Mouse (Mus musculus) stomach, postnatal 0 days (tissue): Measurements from ENCODE around the gene Nub1. TPM values are rescaled to one million over a fixed set of nuclear protein-coding genes. Genes with fewer than 3 reads are reported as not detected.

Source experiments
- ATAC-seq: fragments of 200-750 bp; cut with Nextera tagmentation; 2 replicates; pipeline ENCODE4 v1.8.0; 2017; ENCODE audit not compliant: low FRiP score, low TSS enrichment
- DNase-seq: peaks from one replicate; pipeline ENCODE4 v3.0.0-alpha.2; 2016; ENCODE audit warnings: low spot score
- H3K27ac ChIP-seq: fragments of 300-500 bp; sonication (generic); replicated peaks from 2 replicates; pipeline ENCODE4 v1.5.1; 2014; ENCODE audit warnings: mild to moderate bottlenecking, control low read depth
- H3K27me3 ChIP-seq: fragments of 300-500 bp; sonication (generic); 2 replicates; pipeline ENCODE4 v1.6.1; 2014; ENCODE audit warnings: low read length; ENCODE audit not compliant: control insufficient read depth, insufficient read depth
- H3K36me3 ChIP-seq: fragments of 300-500 bp; sonication (generic); 2 replicates; pipeline ENCODE4 v1.6.1; 2014; ENCODE audit warnings: low read length, mixed read lengths; ENCODE audit not compliant: control insufficient read depth, insufficient read depth
- H3K4me1 ChIP-seq: fragments of 300-500 bp; sonication (generic); replicated peaks from 2 replicates; pipeline ENCODE4 v1.6.1; 2014; ENCODE audit warnings: antibody characterized with exemption; ENCODE audit not compliant: control insufficient read depth, insufficient read depth
- H3K4me2 ChIP-seq: fragments of 300-500 bp; sonication (generic); replicated peaks from 2 replicates; pipeline ENCODE4 v1.6.1; 2014; ENCODE audit warnings: low read depth, mild to moderate bottlenecking, control low read depth, moderate library complexity
- H3K4me3 ChIP-seq: fragments of 300-500 bp; sonication (generic); 2 replicates; pipeline ENCODE4 v1.5.1; 2014; ENCODE audit warnings: low read depth, low read length, control low read depth
- H3K9ac ChIP-seq: fragments of 300-500 bp; sonication (generic); 2 replicates; pipeline ENCODE4 v1.6.1; 2014; ENCODE audit warnings: mild to moderate bottlenecking, low read length, control low read depth, mixed read lengths
- H3K9me3 ChIP-seq: fragments of 300-500 bp; sonication (generic); 2 replicates; pipeline ENCODE4 v1.6.1; 2016; ENCODE audit warnings: low read length; ENCODE audit not compliant: control insufficient read depth
- CTCF ChIP-seq: IDR thresholded peaks from 2 replicates; pipeline ENCODE4 v1.5.1; 2016; ENCODE audit warnings: antibody characterized with exemption, low read depth, mild to moderate bottlenecking, moderate library complexity
- EP300 ChIP-seq: optimal IDR thresholded peaks from 2 replicates; pipeline ENCODE3; 2016; ENCODE audit warnings: antibody characterized with exemption
- WGBS: fragments of 180-500 bp; shearing (Covaris S2); extraction: QIAGEN DNeasy Blood & Tissue Kit; methylation state at CpG from one replicate; pipeline ENCODE4 v1.1.7; 2014; 5-methylcytosine and 5-hydroxymethylcytosine counted together
- polyA plus RNA-seq: library from polyadenylated mRNA; unstranded; fragments of >200 nt; fragmentation: Nextera tagmentation; extraction: Ambion mirVana; gene quantifications from 2 replicates; pipeline ENCODE4 v1.2.1, GENCODE M21; 2015

The Nub1 gene
- polyA plus RNA-seq, 1 experiment from 2014 or later, result 18.5 TPM

- Histone ChIP-seq H3K4me3 (no peak overlapping the region), H3K36me3 (no peaks in the 10 kb centered on the region), H3K4me2 (no peak overlapping the region), H3K27me3 (no peaks in the 10 kb centered on the region), H3K9me3 (no peaks in the 10 kb centered on the region), H3K27ac (no peak overlapping the region), H3K9ac (no peak overlapping the region), H3K4me1 (no peaks in the 10 kb centered on the region)
- DNase-seq (no peak), ATAC-seq (no peak)
- TF ChIP-seq CTCF (no peak), EP300 (no peak)
- WGBS, result 76% methylated on average over 7 of the region's 7 CpGs
These were observed 35.6 kb upstream of the Nub1 start for GRCm38 (mm10) chr5:24649701-24650100.

- H3K9me3 ChIP-seq, result no peaks in the 10 kb centered on the region
- H3K36me3 ChIP-seq, result no peaks in the 10 kb centered on the region
- no peak overlapping the region for H3K4me2 ChIP-seq
- DNase-seq (no peak), ATAC-seq (no peak)
- TF ChIP-seq EP300, result no peak
- TF ChIP-seq CTCF, result no peak
- no peaks in the 10 kb centered on the region for H3K27me3 ChIP-seq
- no peak overlapping the region for H3K27ac ChIP-seq
- H3K9ac ChIP-seq, result no peak overlapping the region
- WGBS, result 75% methylated on average over 6 of the region's 6 CpGs
- no peak overlapping the region for H3K4me3 ChIP-seq
- no peaks in the 10 kb centered on the region for H3K4me1 ChIP-seq
These were observed 34.0 kb upstream of the Nub1 start for GRCm38 (mm10) chr5:24651356-24651755.

GRCm38 (mm10) chr5:24651768-24652752, 33.3 kb upstream of the Nub1 start:
- 31% methylated on average over 25 of the region's 25 CpGs for WGBS
- TF ChIP-seq EP300, result no peak
- peak; percentile 99 for TF ChIP-seq CTCF
- H3K4me3 ChIP-seq, result no peak overlapping the region
- H3K27ac ChIP-seq, result no peak overlapping the region
- ATAC-seq (peak; percentile 66), DNase-seq (peak; percentile 89)
- H3K27me3 ChIP-seq, result no peaks in the 10 kb centered on the region
- no peaks in the 10 kb centered on the region for H3K36me3 ChIP-seq
- H3K4me2 ChIP-seq, result no peak overlapping the region
- no peak overlapping the region for H3K9ac ChIP-seq
- no peaks in the 10 kb centered on the region for H3K9me3 ChIP-seq
- H3K4me1 ChIP-seq, result no peaks in the 10 kb centered on the region

GRCm38 (mm10) chr5:24652780-24653179, 32.6 kb upstream of the Nub1 start:
- H3K27me3 ChIP-seq, result no peaks in the 10 kb centered on the region
- peak; percentile 54 for DNase-seq
- H3K27ac ChIP-seq, result no peak overlapping the region
- ATAC-seq, result peak; percentile 74
- no peak overlapping the region for H3K9ac ChIP-seq
- whole genome bisulfite sequencing, result 74% methylated on average over 5 of the region's 5 CpGs
- H3K9me3 ChIP-seq, result no peaks in the 10 kb centered on the region
- TF ChIP-seq CTCF (no peak), EP300 (no peak)
- H3K4me2 ChIP-seq, result no peak overlapping the region
- H3K4me1 ChIP-seq, result no peaks in the 10 kb centered on the region
- no peak overlapping the region for H3K4me3 ChIP-seq
- no peaks in the 10 kb centered on the region for H3K36me3 ChIP-seq

GRCm38 (mm10) chr5:24654491-24654890, 30.8 kb upstream of the Nub1 start:
- ATAC-seq (no peak), DNase-seq (no peak)
- H3K9me3 ChIP-seq, result no peaks in the 10 kb centered on the region
- TF ChIP-seq EP300 (no peak), CTCF (no peak)
- no peaks in the 10 kb centered on the region for H3K36me3 ChIP-seq
- H3K4me1 ChIP-seq, result no peaks in the 10 kb centered on the region
- no peak overlapping the region for H3K4me3 ChIP-seq
- H3K27ac ChIP-seq, result no peak overlapping the region
- 72% methylated on average over 6 of the region's 6 CpGs for WGBS
- no peak overlapping the region for H3K9ac ChIP-seq
- H3K4me2 ChIP-seq, result no peak overlapping the region
- H3K27me3 ChIP-seq, result no peaks in the 10 kb centered on the region

- TF ChIP-seq CTCF, result no peak
- no peak for TF ChIP-seq EP300
- H3K9ac ChIP-seq, result no peak overlapping the region
- no peaks in the 10 kb centered on the region for H3K27me3 ChIP-seq
- ATAC-seq (no peak), DNase-seq (no peak)
- WGBS, result 36% methylated on average over 2 of the region's 2 CpGs
- H3K27ac ChIP-seq, result no peak overlapping the region
- no peaks in the 10 kb centered on the region for H3K4me1 ChIP-seq
- no peaks in the 10 kb centered on the region for H3K9me3 ChIP-seq
- no peak overlapping the region for H3K4me3 ChIP-seq
- no peak overlapping the region for H3K4me2 ChIP-seq
- no peaks in the 10 kb centered on the region for H3K36me3 ChIP-seq
These were observed 28.2 kb upstream of the Nub1 start for GRCm38 (mm10) chr5:24657113-24657512.
